Mouse (Mus musculus): ENCODE measurements around the gene Ftcd.
A peak's percentile ranks its signal among the peaks of the same experiment; 100 is the strongest.

The Ftcd gene

DNA sequence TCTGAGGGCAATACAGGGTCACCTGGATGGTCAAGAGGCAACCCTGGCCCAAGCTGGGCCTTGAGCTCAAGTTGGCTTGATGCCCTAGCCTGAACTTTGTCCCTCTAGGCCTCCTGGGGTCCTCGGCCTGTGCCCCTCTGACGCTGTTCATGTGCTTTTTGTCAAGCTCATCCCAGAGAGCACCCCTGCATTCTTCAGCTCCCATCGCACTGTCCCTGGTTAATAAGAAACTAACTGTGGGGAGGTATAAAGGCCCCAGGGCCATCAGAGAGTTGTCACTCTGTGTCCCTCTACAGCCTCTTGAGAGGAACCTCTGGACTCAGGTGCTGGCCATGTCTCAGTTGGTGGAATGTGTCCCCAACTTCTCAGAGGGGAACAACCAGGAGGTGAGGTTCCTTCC lies at the start of gene Ftcd:
Gene Ftcd, plus strand, starts transcription at position 275 of the 400 bp plus-strand sequence.
- no peak for DNase-seq

- no peak for DNase-seq
Measured at GRCm38 (mm10) chr10:76530922-76531321, 44.5 kb upstream of the Ftcd start.

- DNase-seq, result peak; percentile 100
Measured at GRCm38 (mm10) chr10:76531375-76531774, 44.1 kb upstream of the Ftcd start, which contains the start of gene Lss. Gene Lss, plus strand, starts transcription at chr10:76531588.

GRCm38 (mm10) chr10:76531828-76532227 lies 43.6 kb upstream of the Ftcd start:
- DNase-seq, result no peak

- DNase-seq, result peak; percentile 83
Measured at GRCm38 (mm10) chr10:76535526-76535925, 39.9 kb upstream of the Ftcd start.

DNA sequence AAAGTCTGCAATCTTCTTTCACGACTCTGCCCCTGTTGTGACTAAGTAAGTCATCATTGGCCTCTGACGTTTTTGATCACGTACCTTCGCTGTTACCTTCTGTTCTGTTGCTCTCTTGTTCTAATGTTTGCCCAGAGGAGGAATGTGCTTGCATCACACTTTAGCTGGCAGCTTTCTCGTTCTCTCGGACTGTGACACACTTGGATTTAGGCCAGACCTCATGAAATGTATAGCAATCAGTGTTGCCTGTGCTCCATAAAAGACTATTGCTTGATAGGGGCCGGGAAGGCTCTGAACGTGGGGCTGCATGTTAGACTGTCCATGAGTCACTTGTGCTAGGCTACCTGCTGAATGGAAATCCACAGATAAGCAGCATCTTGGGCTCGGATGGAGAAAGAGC lies 37.8 kb upstream of the Ftcd start:
- DNase-seq, result no peak

- DNase-seq, result peak; percentile 68
Measured at GRCm38 (mm10) chr10:76541336-76542085, 33.9 kb upstream of the Ftcd start.

GRCm38 (mm10) chr10:76542636-76543375 lies 32.6 kb upstream of the Ftcd start:
- peak; percentile 83 for DNase-seq

GRCm38 (mm10) chr10:76546566-76546965 lies 28.9 kb upstream of the Ftcd start:
- peak; percentile 40 for DNase-seq

- DNase-seq, result peak; percentile 72
Measured at GRCm38 (mm10) chr10:76548218-76548617, 27.2 kb upstream of the Ftcd start.

DNA sequence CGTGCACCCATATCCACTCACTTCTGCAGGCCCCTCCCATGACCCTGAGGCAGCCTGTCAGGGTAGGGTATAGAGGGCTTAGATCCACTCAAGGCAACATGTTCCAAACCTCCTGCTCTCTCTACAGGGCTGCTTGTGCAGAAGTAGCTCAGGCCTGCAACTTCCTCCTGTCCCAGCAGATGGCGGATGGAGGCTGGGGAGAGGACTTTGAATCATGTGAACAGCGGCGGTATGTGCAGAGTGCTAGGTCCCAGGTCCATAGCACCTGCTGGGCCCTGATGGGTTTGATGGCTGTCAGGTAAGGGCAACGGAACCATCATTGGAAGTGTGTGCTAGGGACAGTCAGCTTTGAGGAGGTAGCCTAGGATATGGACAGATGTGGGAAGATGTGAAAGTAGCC lies 25.0 kb upstream of the Ftcd start:
- peak; percentile 88 for DNase-seq

- DNase-seq, result no peak
Measured at GRCm38 (mm10) chr10:76551556-76551955, 23.9 kb upstream of the Ftcd start.

DNA sequence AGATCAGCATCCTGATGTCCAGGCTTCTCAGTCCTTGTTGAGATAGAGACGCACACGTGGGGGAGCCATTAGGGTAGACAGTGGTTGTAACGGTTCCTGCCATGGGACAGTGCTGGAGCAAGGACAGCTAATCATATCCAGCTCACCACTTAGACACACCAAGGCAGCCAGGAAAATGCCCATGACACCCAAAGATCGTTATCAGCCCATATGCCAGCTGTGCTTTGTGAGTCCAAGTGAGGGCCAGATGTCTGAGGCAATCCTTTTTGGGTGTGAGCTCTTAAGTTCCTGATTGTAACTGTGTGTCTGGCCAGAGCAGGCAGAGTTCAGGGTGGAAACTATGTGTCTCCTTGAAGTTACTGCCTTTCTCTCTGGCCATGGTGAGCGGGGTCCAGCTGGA lies 21.4 kb upstream of the Ftcd start:
- DNase-seq, result no peak

GRCm38 (mm10) chr10:76561972-76562371 lies 13.5 kb upstream of the Ftcd start, which contains the start of gene Spatc1l:
Gene Spatc1l, plus strand, starts transcription at chr10:76562272.
- no peak for DNase-seq

DNA sequence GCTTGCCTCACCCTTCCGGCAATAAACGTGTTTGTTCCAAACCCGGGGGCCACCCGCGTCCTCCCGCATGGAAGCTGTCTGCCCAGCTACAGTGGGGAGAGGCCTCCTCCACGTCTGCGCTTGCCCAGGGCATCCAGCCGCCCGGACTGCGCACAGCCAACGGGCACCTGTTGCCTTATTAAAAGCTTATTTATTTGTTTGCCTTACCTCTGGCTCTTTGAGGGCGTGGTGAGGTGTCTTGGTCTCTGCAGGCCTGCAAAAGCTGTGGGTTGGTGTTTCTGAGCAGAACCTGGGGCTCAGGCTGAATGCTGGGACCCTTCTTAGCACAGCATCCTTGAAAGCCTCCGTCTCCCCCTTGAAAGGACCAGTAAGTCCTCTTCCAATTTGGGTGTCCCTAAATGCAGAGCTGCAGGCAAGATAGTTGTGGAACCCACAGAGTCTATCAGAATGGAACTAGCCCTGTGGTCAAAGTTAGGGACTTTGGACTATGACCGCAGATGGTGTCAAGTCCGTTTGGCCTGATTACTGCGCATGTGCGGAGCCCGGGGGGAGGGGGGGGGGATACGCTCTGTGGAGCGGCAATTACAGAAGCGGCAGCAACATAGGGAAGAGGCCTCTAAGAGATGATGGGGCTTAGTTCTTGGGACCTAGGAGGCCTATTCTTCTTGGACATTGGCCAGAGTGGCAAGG lies 5.3 kb upstream of the Ftcd start:
- DNase-seq, result no peak

- DNase-seq, result no peak
Measured at GRCm38 (mm10) chr10:76571070-76571469, 4.4 kb upstream of the Ftcd start.

DNA sequence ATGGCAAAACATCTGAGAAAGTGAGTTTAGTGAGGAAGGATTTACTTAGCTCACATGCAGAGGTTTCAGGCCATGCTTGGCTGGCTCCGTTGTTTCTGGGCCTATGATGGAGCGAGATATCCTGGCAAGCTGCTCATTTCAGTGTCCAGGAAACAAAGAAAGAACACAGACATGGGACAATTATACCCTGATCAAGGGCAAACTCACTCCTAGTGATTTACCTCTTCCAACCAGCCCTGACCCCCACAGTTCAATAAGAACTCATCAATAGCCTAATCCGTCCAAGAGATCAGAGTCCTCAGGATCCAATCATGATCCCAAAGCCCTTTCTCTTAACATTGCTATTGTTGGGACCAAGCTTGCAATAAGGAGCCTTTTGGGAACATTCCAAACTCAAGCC lies 3.3 kb upstream of the Ftcd start:
- no peak for DNase-seq

DNA sequence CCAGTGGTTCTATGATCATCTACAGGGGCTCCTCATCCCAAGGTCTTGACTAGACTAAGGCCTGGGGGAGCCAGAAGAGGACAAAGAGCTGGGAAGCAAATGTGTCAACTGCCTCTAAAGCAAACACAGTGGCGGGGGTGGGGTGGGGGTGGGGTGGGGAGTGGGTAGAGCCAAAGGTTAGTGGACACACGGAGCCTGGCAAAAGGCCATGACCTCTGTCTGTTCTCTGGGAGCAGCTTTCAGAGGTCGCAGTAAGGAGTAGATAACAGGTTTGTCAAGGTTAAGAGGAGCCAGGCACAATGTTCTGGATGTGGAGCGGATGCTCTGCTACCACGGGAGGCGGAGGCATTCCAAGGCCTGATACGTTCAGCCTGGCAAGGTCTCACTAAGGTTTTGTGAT lies 1.5 kb downstream of the Ftcd start:
- no peak for DNase-seq

DNA sequence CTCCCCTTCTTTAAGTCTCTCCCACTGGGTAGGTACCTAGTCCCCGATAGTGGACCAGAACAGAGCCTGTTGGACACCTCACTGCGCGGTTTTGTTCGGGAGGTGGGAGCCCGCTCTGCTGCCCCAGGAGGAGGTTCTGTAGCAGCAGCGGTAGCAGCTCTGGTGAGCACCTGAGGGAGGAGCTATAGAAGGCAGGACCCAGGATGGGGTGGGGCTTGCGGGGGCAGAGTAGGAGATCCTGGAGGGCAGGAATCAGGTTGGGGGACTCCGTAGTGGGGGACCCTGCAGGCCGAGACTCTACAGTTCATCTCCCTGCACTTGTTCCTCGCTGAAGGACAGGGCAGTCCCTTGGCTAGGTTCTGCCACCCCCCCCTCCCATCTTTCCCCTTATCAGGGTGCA lies 8.7 kb downstream of the Ftcd start:
- DNase-seq, result no peak

- DNase-seq, result peak; percentile 95
Measured at GRCm38 (mm10) chr10:76586190-76586589, 10.7 kb downstream of the Ftcd start.

- no peak for DNase-seq
Measured at GRCm38 (mm10) chr10:76590197-76590596, 14.7 kb downstream of the Ftcd start.

DNA sequence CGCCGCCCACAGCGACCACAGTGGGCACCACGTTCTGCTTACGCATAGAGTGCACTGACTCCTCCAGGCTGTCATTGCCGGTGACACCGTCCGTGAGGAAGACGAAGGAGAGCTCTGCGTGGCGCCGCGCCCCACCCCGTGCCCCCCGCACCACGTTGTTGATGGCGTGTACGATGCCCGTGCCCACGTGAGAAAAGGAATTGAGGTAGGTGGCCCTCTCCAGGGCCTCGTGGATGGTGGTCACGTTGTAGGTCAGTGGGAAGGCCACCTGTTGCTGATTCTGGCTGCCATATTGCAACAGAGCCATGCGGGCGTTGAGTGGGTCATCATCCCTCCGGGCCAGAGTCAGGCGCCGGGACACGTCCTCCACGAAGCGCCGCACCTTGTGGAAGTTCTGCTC lies 20.9 kb downstream of the Ftcd start:
- peak; percentile 91 for DNase-seq

DNA sequence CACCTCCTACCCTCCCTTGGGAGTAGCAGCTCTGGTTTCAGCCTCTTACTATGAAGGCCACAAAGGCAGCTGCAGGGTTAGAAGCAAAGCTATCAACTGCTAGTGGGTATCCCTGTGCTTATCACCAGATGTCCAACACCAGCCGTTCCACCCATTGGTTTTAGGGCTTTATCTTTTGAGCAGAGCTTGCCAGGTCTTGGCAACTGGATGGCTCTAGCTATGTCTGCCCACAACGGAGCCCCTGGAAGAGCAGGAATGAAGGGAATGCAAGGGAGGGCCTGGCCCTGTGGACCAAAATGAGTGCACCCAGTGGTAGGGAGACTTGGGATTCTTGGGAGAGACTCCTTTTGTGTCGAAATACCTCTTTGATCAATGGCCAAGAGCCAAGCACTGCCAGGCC lies 27.2 kb downstream of the Ftcd start:
- DNase-seq, result no peak

GRCm38 (mm10) chr10:76612473-76612872 lies 37.0 kb downstream of the Ftcd start:
- no peak for DNase-seq
